Mouse (Mus musculus): ENCODE data around the gene Arid3a.

DNA sequence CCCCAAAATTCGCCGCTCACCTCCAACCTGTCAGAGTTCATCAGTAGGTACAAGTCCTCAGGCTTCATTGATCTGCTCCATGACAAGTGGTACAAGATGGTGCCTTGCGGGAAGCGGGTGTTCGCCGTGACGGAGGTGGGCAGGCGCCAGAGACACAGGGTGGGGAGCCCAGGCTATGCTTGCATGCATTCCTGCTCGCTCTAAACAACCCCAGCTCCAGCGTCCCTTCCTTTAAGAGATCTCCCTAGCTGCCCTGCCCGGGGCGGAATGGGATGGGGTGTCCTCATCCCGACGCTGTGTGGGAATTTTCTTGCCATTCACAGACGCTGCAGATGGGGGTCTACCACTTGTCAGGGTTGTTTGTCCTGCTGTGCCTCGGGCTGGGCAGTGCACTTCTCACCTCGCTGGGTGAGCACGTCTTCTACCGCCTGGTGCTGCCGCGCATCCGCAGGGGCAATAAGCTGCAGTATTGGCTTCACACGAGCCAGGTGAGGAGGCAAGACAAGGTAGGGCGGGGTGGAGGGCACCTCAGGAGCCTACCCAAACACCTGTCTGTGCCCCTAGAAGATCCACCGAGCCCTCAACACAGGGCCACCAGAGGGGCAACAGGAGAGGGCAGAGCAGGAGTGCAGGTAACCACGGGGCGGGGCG lies 49.4 kb downstream of the Arid3a start:
- TF ChIP-seq CTCF (IDR thresholded peaks at IDR 0.05; ENCODE audit: extremely low read depth, insufficient read depth, insufficient read length, insufficient replicate concordance): no peak
- TF ChIP-seq POLR2A (IDR thresholded peaks at IDR 0.05; ENCODE audit: low read depth, low read length): no peak
